Mouse (Mus musculus): ENCODE measurements around the gene Cst3. TPM values are rescaled to one million over a fixed set of nuclear protein-coding genes. Genes with fewer than 3 reads are reported as not detected.

The Cst3 gene
- polyA plus RNA-seq, 1 experiment from 2014 or later: 551 TPM

DNA sequence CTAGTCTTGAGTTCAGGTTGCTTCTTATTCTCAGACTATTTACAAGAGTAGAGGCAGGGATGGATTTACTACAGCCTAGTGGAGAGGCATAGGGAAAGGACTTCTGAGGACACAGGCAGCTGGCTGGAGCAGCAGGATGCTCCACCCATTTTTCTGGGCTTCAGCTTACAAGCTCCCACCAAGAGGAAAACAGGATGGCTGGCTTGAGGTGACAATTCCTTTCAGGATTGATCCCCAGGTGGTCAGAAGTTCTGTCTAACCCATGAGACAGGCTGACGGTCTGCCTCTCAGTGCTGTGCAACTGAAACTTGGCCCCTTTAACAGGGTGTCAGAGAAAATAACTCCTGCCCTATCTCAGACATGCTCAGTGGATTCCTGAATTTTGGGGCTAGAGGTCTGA lies 3.7 kb upstream of the Cst3 start:
- ATAC-seq (ENCODE audit: low read depth): no peak
- WGBS: 60% methylated on average over 1 of the region's 1 CpGs
- Histone ChIP-seq H3K9ac (ENCODE audit: low read length) (no peak overlapping the region), H3K27ac (ENCODE audit: low read length) (no peak overlapping the region), H3K9me3 (ENCODE audit: control insufficient read depth, low read length) (no peaks in the 10 kb centered on the region), H3K4me2 (ENCODE audit: low read depth, low read length) (no peak overlapping the region), H3K4me1 (replicated peaks; ENCODE audit: control insufficient read depth, insufficient read depth, low read length) (peaks cover 19% of the 10 kb centered on the region), H3K4me3 (ENCODE audit: low read length) (no peak overlapping the region), H3K27me3 (ENCODE audit: control insufficient read depth, insufficient read depth, low read depth, low read length) (no peaks in the 10 kb centered on the region), H3K36me3 (ENCODE audit: control insufficient read depth, insufficient read depth, low read length) (no peaks in the 10 kb centered on the region)

GRCm38 (mm10) chr2:148878641-148879130 lies 3.2 kb upstream of the Cst3 start:
- H3K9me3 ChIP-seq (ENCODE audit: control insufficient read depth, low read length): no peaks in the 10 kb centered on the region
- no peaks in the 10 kb centered on the region for H3K27me3 ChIP-seq (ENCODE audit: control insufficient read depth, insufficient read depth, low read depth, low read length)
- no peak overlapping the region for H3K4me3 ChIP-seq (ENCODE audit: low read length)
- no peak overlapping the region for H3K4me2 ChIP-seq (ENCODE audit: low read depth, low read length)
- H3K27ac ChIP-seq (ENCODE audit: low read length): no peak overlapping the region
- H3K36me3 ChIP-seq (ENCODE audit: control insufficient read depth, insufficient read depth, low read length): no peaks in the 10 kb centered on the region
- ATAC-seq (ENCODE audit: low read depth): no peak
- WGBS: 13% methylated on average over 2 of the region's 2 CpGs
- peaks cover 24% of the 10 kb centered on the region for H3K4me1 ChIP-seq (replicated peaks; ENCODE audit: control insufficient read depth, insufficient read depth, low read length)
- H3K9ac ChIP-seq (ENCODE audit: low read length): no peak overlapping the region

DNA sequence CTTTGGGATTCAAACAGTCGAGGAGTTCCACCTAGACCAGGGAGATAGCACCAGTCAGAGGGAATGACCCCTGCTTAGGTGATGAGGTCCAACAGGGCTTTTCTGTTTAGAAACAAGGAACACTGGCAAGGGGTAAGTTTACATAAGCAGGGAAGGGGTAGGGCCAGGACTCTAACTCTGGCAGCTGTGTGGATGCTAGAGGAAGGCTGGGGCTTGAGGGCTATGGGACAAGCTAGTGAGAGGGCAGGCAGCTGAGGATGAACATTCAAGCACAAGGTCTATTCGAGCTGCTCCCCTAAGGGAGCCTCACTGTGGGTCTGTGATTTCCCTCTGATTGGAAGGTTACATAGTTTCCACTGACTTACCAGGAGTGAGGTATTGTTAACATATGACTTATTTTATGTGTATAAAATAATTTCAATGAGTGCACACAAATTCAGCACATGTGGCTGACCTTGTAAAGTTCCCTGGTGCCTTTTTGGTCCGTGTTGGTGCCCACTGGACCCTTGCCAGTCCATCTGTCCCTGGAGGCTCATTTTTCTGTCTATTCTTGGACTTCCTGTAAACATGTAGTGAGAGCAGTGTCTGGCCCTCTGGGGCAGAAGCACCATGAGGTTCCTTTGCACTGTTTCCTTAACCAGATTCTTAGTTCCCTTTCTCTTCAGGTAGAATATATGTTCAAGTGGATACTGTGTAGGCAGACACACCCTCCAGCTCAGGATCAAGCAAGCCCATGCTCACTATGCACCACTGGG lies 1.7 kb upstream of the Cst3 start:
- Histone ChIP-seq H3K4me1 (replicated peaks; ENCODE audit: control insufficient read depth, insufficient read depth, low read length) (peaks cover 38% of the 10 kb centered on the region), H3K36me3 (ENCODE audit: control insufficient read depth, insufficient read depth, low read length) (no peaks in the 10 kb centered on the region), H3K4me2 (ENCODE audit: low read depth, low read length) (no peak overlapping the region), H3K4me3 (ENCODE audit: low read length) (no peak overlapping the region), H3K9ac (ENCODE audit: low read length) (no peak overlapping the region), H3K27ac (ENCODE audit: low read length) (peak overlapping the region; percentile 63), H3K9me3 (ENCODE audit: control insufficient read depth, low read length) (no peaks in the 10 kb centered on the region), H3K27me3 (ENCODE audit: control insufficient read depth, insufficient read depth, low read depth, low read length) (no peaks in the 10 kb centered on the region)
- ATAC-seq (ENCODE audit: low read depth): no peak
- 20% methylated on average over 3 of the region's 3 CpGs for WGBS

DNA sequence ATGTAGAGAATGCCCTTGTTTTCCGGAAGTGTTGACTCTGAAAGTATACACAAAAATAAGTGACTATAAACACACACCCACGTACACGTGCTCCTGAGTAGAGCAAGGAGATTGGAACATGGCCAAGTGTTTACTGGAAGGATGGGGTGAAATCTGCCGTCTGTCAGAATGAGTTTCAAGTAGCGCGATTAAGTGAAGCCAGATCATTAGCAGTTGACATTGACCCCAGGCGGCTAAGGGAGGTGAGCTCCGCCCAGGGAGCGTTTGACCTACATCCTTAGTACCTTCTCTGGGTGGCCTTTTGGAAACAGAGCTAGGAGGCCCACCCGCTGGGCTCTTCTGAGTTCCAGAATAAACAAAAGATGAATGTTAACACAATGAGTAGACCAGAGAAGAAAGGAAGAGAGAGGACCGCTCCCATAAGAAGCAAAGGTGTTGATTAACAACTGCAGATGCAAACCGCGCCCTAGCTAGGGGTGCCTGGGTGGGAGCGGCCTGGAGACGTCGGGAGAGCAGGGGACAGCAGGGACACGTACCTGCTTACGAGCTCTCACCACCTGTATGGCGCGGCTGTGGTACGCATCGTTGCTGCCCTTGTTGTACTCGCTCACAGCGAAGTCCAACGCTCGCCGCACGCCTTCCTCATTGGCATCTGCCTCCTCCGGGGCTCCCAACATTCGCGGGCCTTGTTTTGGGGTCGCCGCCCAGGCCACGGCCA lies 716 bp downstream of the Cst3 start:
- H3K27ac ChIP-seq (ENCODE audit: low read length): peak overlapping the region; percentile 96
- H3K4me2 ChIP-seq (ENCODE audit: low read depth, low read length): peak overlapping the region; percentile 76
- peak overlapping the region; percentile 77 for H3K4me3 ChIP-seq (ENCODE audit: low read length)
- H3K36me3 ChIP-seq (ENCODE audit: control insufficient read depth, insufficient read depth, low read length): peaks cover 13% of the 10 kb centered on the region
- under 1% methylated on average over 34 of the region's 34 CpGs for WGBS
- H3K9ac ChIP-seq (ENCODE audit: low read length): peak overlapping the region; percentile 85
- no peaks in the 10 kb centered on the region for H3K9me3 ChIP-seq (ENCODE audit: control insufficient read depth, low read length)
- peak; percentile 65 for ATAC-seq (ENCODE audit: low read depth)
- peaks cover 38% of the 10 kb centered on the region for H3K4me1 ChIP-seq (replicated peaks; ENCODE audit: control insufficient read depth, insufficient read depth, low read length)
- H3K27me3 ChIP-seq (ENCODE audit: control insufficient read depth, insufficient read depth, low read depth, low read length): no peaks in the 10 kb centered on the region

GRCm38 (mm10) chr2:148874224-148874616 lies 1.3 kb downstream of the Cst3 start:
- H3K27ac ChIP-seq (ENCODE audit: low read length): peak overlapping the region; percentile 96; the same call in 1 of the 2 replicates
- ATAC-seq (ENCODE audit: low read depth): no peak
- peak overlapping the region; percentile 76 for H3K4me2 ChIP-seq (ENCODE audit: low read depth, low read length)

DNA sequence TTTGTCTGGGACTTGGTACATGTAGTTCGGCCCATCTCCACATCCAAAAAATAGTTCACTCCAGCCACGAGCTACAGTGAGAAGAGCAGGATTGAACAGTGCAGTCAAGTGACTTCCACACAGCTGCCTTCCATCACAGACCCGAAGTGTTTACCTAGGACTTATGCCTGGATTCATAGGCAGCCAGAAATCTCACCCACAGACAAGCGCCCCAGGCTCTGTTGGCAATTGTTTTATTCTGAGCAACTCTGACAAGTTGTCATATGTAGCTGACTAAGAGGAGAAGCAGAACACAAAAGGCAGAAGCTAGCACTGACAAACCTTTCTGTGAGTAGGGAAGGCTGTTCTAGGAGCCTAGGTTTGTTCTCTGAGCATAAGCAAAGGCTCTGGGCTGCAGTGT lies 2.6 kb downstream of the Cst3 start:
- Histone ChIP-seq H3K4me2 (ENCODE audit: low read depth, low read length) (peak overlapping the region; percentile 76), H3K4me3 (ENCODE audit: low read length) (peak overlapping the region; percentile 77), H3K27me3 (ENCODE audit: control insufficient read depth, insufficient read depth, low read depth, low read length) (no peaks in the 10 kb centered on the region), H3K4me1 (replicated peaks; ENCODE audit: control insufficient read depth, insufficient read depth, low read length) (peaks cover 32% of the 10 kb centered on the region), H3K27ac (ENCODE audit: low read length) (peak overlapping the region; percentile 23; the same call in 1 of the 2 replicates), H3K36me3 (ENCODE audit: control insufficient read depth, insufficient read depth, low read length) (peaks cover 13% of the 10 kb centered on the region), H3K9me3 (ENCODE audit: control insufficient read depth, low read length) (no peaks in the 10 kb centered on the region), H3K9ac (ENCODE audit: low read length) (peak overlapping the region; percentile 11; the same call in 1 of the 2 replicates)
- no peak for ATAC-seq (ENCODE audit: low read depth)
- 30% methylated on average over 4 of the region's 4 CpGs for WGBS

More at GRCm38 (mm10) chr2:148874224-148874616, 1.3 kb downstream of the Cst3 start:
- WGBS: 12% methylated on average over 3 of the region's 3 CpGs
- no peaks in the 10 kb centered on the region for H3K27me3 ChIP-seq (ENCODE audit: control insufficient read depth, insufficient read depth, low read depth, low read length)
- H3K4me3 ChIP-seq (ENCODE audit: low read length): peak overlapping the region; percentile 77
- H3K9me3 ChIP-seq (ENCODE audit: control insufficient read depth, low read length): no peaks in the 10 kb centered on the region
- peaks cover 38% of the 10 kb centered on the region for H3K4me1 ChIP-seq (replicated peaks; ENCODE audit: control insufficient read depth, insufficient read depth, low read length)
- H3K36me3 ChIP-seq (ENCODE audit: control insufficient read depth, insufficient read depth, low read length): peaks cover 13% of the 10 kb centered on the region
- peak overlapping the region; percentile 85 for H3K9ac ChIP-seq (ENCODE audit: low read length)

DNA sequence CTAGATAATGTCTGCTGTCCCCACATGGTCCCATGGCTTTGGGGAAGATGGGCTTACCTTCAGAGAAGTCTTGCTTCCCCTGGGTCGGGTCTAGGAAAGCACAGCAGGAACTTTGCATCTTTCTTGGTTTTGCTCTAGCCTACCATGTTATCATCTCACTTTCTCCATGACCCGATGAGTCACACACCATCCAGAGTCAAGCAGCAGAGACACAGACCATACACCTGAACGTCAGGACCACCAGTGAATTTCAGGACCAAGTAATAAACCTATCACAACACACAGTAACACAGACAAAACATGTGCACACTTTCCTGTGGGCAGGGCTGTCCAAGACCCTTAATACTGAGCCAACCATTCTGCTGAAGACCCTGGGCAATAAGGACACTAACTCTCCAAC lies 5.0 kb downstream of the Cst3 start:
- ATAC-seq (ENCODE audit: low read depth): no peak
- 85% methylated on average over 3 of the region's 3 CpGs for WGBS

DNA sequence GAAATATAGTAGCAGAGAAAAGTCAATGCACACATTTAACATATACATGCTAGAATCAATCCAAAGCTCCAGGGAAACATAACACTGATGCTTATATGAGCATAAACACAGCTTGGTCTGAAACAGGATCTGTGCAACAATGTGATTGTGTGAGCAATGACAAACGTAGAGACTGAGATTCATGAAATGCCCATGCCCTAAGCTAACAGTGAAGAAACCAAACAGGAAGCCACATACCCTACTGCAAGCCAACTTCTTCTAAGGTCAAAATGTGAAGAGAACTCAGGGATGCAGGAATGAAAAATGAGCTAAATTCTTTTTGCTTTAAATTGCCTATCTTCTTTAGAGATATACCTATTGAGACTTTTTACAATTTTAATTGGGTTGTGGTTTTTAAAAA lies 6.5 kb downstream of the Cst3 start:
- Histone ChIP-seq H3K4me3 (ENCODE audit: low read length) (no peak overlapping the region), H3K27ac (ENCODE audit: low read length) (no peak overlapping the region), H3K27me3 (ENCODE audit: control insufficient read depth, insufficient read depth, low read depth, low read length) (no peaks in the 10 kb centered on the region), H3K9ac (ENCODE audit: low read length) (no peak overlapping the region), H3K9me3 (ENCODE audit: control insufficient read depth, low read length) (no peaks in the 10 kb centered on the region), H3K4me2 (ENCODE audit: low read depth, low read length) (no peak overlapping the region), H3K36me3 (ENCODE audit: control insufficient read depth, insufficient read depth, low read length) (peaks cover 13% of the 10 kb centered on the region), H3K4me1 (replicated peaks; ENCODE audit: control insufficient read depth, insufficient read depth, low read length) (peaks cover 17% of the 10 kb centered on the region)
- WGBS: 45% methylated on average over 1 of the region's 1 CpGs
- no peak for ATAC-seq (ENCODE audit: low read depth)

More for the DNA sequence above, 5.0 kb downstream of the Cst3 start:
- Histone ChIP-seq H3K9me3 (ENCODE audit: control insufficient read depth, low read length) (no peaks in the 10 kb centered on the region), H3K27me3 (ENCODE audit: control insufficient read depth, insufficient read depth, low read depth, low read length) (no peaks in the 10 kb centered on the region), H3K27ac (ENCODE audit: low read length) (no peak overlapping the region), H3K9ac (ENCODE audit: low read length) (no peak overlapping the region), H3K4me3 (ENCODE audit: low read length) (no peak overlapping the region), H3K4me1 (replicated peaks; ENCODE audit: control insufficient read depth, insufficient read depth, low read length) (peaks cover 21% of the 10 kb centered on the region), H3K36me3 (ENCODE audit: control insufficient read depth, insufficient read depth, low read length) (peaks cover 13% of the 10 kb centered on the region), H3K4me2 (ENCODE audit: low read depth, low read length) (no peak overlapping the region)

DNA sequence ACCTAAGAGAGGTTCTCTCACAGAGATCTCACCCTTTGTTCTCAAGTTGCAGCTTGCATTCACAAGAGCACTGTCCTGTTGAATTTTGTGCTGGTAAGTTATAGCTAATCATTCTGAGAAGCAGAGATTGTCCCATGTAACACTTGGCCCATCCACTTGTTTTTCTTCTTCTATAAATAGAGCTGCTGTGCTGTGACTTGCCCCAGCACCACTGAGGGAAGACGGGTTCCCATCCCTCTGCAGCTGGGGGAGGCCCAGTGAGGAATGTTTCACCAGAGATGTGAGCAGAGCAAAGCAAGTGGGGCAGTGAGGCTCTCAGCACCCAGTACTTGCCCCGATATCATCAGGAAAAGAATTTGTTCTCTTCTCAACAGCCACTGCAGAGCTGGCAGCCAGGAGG lies 10.5 kb downstream of the Cst3 start, which contains the start of gene 9230104L09Rik:
TSS of gene 9230104L09Rik (minus strand) at position 73 of the 400 bp plus-strand sequence.
- ATAC-seq (ENCODE audit: low read depth): peak; percentile 41; the same call in 1 of the 2 replicates
- 30% methylated on average over 2 of the region's 2 CpGs for WGBS

More for the DNA sequence above, 10.5 kb downstream of the Cst3 start, which contains the start of gene 9230104L09Rik:
- Histone ChIP-seq H3K9me3 (ENCODE audit: control insufficient read depth, low read length) (no peaks in the 10 kb centered on the region), H3K4me1 (replicated peaks; ENCODE audit: control insufficient read depth, insufficient read depth, low read length) (no peaks in the 10 kb centered on the region), H3K4me2 (ENCODE audit: low read depth, low read length) (no peak within 1 kb of the TSS), H3K9ac (ENCODE audit: low read length) (no peak within 1 kb of the TSS), H3K27me3 (ENCODE audit: control insufficient read depth, insufficient read depth, low read depth, low read length) (no peaks in the 10 kb centered on the region), H3K4me3 (ENCODE audit: low read length) (no peak within 1 kb of the TSS), H3K36me3 (ENCODE audit: control insufficient read depth, insufficient read depth, low read length) (no peaks in the 10 kb centered on the region), H3K27ac (ENCODE audit: low read length) (no peak within 1 kb of the TSS)
